Mouse (Mus musculus): ENCODE measurements around the gene Rnaseh2c. TPM values are rescaled to one million over a fixed set of nuclear protein-coding genes. Genes with fewer than 3 reads are reported as not detected.

Gene Rnaseh2c
- polyA plus RNA-seq, 1 experiment, result 77.8 TPM

DNA sequence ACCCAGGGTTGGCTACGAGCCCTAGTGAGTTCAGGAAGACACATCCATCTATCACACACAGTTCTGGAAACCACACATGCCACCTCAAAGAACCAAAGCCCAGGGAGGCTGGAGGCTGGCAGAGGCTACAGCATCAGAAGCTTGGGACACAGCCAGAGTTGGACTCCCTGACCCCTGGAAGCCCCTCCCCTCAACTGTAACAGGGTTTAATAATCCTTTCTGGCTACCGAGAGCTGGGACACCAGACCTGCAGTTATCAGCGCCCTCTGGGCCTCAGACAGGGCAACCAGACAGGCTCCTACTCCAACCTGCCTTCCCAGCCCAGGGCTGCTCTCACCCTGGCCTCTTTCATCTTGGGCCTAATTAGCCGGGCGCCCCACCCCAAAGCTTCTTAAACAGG, 35.4 kb upstream of the Rnaseh2c start:
- H3K79me2 ChIP-seq (ENCODE audit: control insufficient read depth, insufficient read depth), result no peaks in the 10 kb centered on the region
- peaks cover 4% of the 10 kb centered on the region for H3K36me3 ChIP-seq (ENCODE audit: control insufficient read depth, insufficient read depth)
- H3K79me3 ChIP-seq (ENCODE audit: low read depth), result no peaks in the 10 kb centered on the region
- no peak overlapping the region for H3ac ChIP-seq (ENCODE audit: control insufficient read depth, insufficient read length, low read depth)
- H3K27me3 ChIP-seq (ENCODE audit: control insufficient read depth, insufficient read depth, insufficient read length), result peaks cover 7% of the 10 kb centered on the region
- TF ChIP-seq MAX (IDR thresholded peaks at IDR 0.05) (no peak), MYOG (IDR thresholded peaks at IDR 0.05; ENCODE audit: control insufficient read depth, extremely low read depth, insufficient read length) (no peak), MYOD1 (IDR thresholded peaks at IDR 0.05; ENCODE audit: control insufficient read depth, insufficient read length, low read depth) (no peak), CEBPB (IDR thresholded peaks at IDR 0.05; ENCODE audit: low read depth) (no peak), FOSL1 (IDR thresholded peaks at IDR 0.05; ENCODE audit: insufficient read depth, low read length, poor library complexity, severe bottlenecking) (no peak), USF1 (IDR thresholded peaks at IDR 0.05; ENCODE audit: low read depth) (no peak), CTCF (IDR thresholded peaks at IDR 0.05; ENCODE audit: control insufficient read depth, insufficient read depth, insufficient read length) (no peak)
- H3K4me3 ChIP-seq (ENCODE audit: insufficient read depth, poor library complexity, severe bottlenecking), result no peak overlapping the region

DNA sequence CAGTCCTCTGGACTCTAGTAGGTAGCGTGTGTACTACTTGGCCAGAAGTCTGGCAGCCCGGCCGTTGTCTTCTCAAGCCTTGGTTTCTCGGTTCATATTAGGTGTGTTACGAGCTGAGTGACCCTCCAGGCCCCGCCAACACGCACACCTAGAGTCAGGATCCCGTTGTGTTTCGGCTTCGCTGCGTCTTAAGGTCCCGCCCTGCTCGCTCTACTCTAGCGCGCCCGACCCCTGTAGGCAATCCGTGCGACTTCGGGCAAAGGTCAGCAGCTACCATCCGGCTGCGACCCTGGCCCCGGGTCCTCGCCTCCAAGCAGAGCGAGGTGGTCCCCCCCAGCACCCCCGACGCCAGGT, 34.5 kb upstream of the Rnaseh2c start:
- no peaks in the 10 kb centered on the region for H3K79me2 ChIP-seq (ENCODE audit: control insufficient read depth, insufficient read depth)
- peak overlapping the region; percentile 40 for H3K4me3 ChIP-seq (ENCODE audit: insufficient read depth, poor library complexity, severe bottlenecking)
- no peak for TF ChIP-seq MYOG (IDR thresholded peaks at IDR 0.05; ENCODE audit: control insufficient read depth, extremely low read depth, insufficient read length)
- TF ChIP-seq CTCF (IDR thresholded peaks at IDR 0.05; ENCODE audit: control insufficient read depth, insufficient read depth, insufficient read length), result no peak
- TF ChIP-seq MYOD1 (IDR thresholded peaks at IDR 0.05; ENCODE audit: control insufficient read depth, insufficient read length, low read depth), result no peak

DNA sequence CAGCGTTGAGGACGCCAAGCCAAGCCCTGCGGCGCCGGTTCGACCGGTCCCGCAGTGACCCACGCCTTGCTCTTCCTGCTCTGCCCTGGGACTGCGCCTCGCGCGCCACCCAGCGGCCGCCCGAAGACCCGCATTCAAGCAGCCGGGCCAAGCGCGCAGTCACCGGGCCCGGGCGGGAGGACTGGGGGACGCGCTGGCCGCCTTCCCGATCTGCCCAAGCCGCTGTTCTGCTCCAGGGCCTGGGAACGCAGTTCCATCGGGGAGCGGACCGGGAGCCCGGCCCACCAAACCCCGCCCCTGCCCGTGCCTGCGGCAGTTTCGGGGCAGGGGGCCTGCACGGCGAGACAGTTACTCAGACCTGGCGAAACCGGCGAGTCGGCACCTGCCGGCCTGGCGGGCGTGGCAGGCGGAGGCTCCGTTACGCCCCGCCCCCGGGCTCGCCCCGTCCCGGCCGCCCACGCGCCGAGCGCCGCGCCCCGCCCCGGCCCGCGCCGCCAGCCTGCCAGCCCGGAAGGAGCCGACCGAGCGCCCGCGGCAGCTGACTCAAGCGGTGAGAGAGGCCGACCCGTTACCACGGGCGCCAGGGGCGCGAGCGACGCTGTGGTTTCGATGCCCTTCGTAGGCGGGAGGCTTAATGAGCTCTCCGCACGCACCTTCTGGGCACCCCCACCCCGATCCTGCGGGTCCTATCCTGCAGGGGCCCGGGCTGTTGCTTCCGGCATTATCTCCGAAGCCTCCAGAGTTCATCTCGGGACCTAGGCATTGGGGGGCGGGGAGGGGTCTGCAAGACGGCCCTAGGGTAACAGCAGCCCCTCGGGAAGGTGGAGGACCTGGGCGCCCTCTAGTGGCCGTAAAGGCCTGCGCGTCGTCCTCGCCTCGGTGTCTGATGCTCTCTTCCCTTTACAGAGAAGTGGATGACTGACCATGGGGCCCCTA, 33.9 kb upstream of the Rnaseh2c start, which contains the start of gene Ap5b1:
Gene Ap5b1, plus strand, starts transcription at position 492 of the 936 bp plus-strand sequence.
- Histone ChIP-seq H3K79me2 (ENCODE audit: control insufficient read depth, insufficient read depth) (no peaks in the 10 kb centered on the region), H3K79me3 (ENCODE audit: low read depth) (no peaks in the 10 kb centered on the region), H3ac (ENCODE audit: control insufficient read depth, insufficient read length, low read depth) (peak within 1 kb of the TSS; percentile 86), H3K36me3 (ENCODE audit: control insufficient read depth, insufficient read depth) (peaks cover 4% of the 10 kb centered on the region), H3K27me3 (ENCODE audit: control insufficient read depth, insufficient read depth, insufficient read length) (no peaks in the 10 kb centered on the region), H3K4me3 (ENCODE audit: insufficient read depth, poor library complexity, severe bottlenecking) (peak within 1 kb of the TSS; percentile 40)
- TF ChIP-seq CTCF (IDR thresholded peaks at IDR 0.05; ENCODE audit: control insufficient read depth, insufficient read depth, insufficient read length) (peak; percentile 96), FOSL1 (IDR thresholded peaks at IDR 0.05; ENCODE audit: insufficient read depth, low read length, poor library complexity, severe bottlenecking) (no peak)

More for the DNA sequence above, 34.5 kb upstream of the Rnaseh2c start:
- H3K79me3 ChIP-seq (ENCODE audit: low read depth), result no peaks in the 10 kb centered on the region
- H3K36me3 ChIP-seq (ENCODE audit: control insufficient read depth, insufficient read depth), result peaks cover 4% of the 10 kb centered on the region
- H3ac ChIP-seq (ENCODE audit: control insufficient read depth, insufficient read length, low read depth), result peak overlapping the region; percentile 86
- H3K27me3 ChIP-seq (ENCODE audit: control insufficient read depth, insufficient read depth, insufficient read length), result no peaks in the 10 kb centered on the region

DNA sequence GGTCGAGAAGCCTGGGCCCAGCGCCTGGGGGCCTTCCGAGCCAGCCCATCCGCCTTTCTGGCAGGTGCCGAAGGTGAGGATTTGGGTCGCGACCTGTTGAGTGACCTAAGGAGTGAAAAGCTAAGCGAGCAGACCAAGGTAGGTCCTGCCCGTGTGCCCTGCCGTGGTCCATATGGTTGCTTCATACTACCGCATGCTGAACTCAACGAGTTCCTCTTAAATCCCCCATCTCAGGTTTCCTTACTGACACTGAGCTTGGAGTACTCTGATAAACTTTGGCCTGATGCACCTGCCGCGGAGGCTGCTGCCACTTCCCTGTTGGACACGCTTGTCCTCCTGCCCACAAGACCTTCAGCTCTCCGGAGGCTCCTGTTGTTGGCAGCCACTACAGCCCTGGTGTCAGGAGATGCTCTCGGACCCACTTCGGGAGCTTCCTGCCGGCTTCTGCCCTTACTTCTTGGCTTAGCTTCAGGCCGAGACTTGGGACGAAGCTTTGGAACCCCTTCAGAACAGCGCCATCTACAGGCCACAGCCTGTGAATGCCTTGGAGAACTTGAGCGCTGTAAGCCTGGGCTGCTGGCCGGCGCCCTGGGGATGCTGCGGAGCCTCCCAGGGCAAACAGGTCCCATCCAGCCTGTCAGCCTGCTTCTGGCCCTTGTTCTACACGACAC, 33.1 kb upstream of the Rnaseh2c start:
- H3K79me2 ChIP-seq (ENCODE audit: control insufficient read depth, insufficient read depth), result no peaks in the 10 kb centered on the region
- H3K27me3 ChIP-seq (ENCODE audit: control insufficient read depth, insufficient read depth, insufficient read length), result no peaks in the 10 kb centered on the region
- H3K79me3 ChIP-seq (ENCODE audit: low read depth), result no peaks in the 10 kb centered on the region
- peak overlapping the region; percentile 41 for H3ac ChIP-seq (ENCODE audit: control insufficient read depth, insufficient read length, low read depth)
- H3K4me3 ChIP-seq (ENCODE audit: insufficient read depth, poor library complexity, severe bottlenecking), result peak overlapping the region; percentile 40
- peaks cover 4% of the 10 kb centered on the region for H3K36me3 ChIP-seq (ENCODE audit: control insufficient read depth, insufficient read depth)
- no peak for TF ChIP-seq MAX (IDR thresholded peaks at IDR 0.05)
- no peak for TF ChIP-seq USF1 (IDR thresholded peaks at IDR 0.05; ENCODE audit: low read depth)
- peak; percentile 82 for TF ChIP-seq CTCF (IDR thresholded peaks at IDR 0.05; ENCODE audit: control insufficient read depth, insufficient read depth, insufficient read length)

DNA sequence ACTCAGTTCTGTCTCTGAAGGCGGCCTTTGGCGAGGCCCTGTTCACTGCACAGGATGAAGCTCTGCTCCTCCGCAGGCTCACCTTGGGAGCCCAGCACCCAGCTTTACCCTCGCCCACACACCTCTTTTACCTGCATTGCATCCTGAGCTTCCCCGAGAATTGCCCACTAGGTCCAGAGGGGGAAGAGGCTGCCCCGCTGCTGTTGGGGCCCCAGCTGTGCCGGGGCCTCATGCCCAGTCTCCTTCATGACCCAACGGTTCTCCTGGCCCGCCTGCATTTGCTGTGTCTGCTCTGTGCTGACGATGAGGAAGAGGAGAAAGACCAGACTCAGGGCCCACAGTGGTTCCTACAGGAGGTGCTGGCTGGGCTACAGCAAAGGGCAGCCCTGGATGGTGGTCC, 32.2 kb upstream of the Rnaseh2c start:
- no peak for TF ChIP-seq CTCF (IDR thresholded peaks at IDR 0.05; ENCODE audit: control insufficient read depth, insufficient read depth, insufficient read length)
- no peak for TF ChIP-seq MYOD1 (IDR thresholded peaks at IDR 0.05; ENCODE audit: control insufficient read depth, insufficient read length, low read depth)
- TF ChIP-seq FOSL1 (IDR thresholded peaks at IDR 0.05; ENCODE audit: insufficient read depth, low read length, poor library complexity, severe bottlenecking), result no peak
- TF ChIP-seq USF1 (IDR thresholded peaks at IDR 0.05; ENCODE audit: low read depth), result no peak
- TF ChIP-seq MYOG (IDR thresholded peaks at IDR 0.05; ENCODE audit: control insufficient read depth, extremely low read depth, insufficient read length), result no peak
- no peak for TF ChIP-seq MAX (IDR thresholded peaks at IDR 0.05)
- Histone ChIP-seq H3K4me3 (ENCODE audit: insufficient read depth, poor library complexity, severe bottlenecking) (no peak overlapping the region), H3K27me3 (ENCODE audit: control insufficient read depth, insufficient read depth, insufficient read length) (no peaks in the 10 kb centered on the region), H3ac (ENCODE audit: control insufficient read depth, insufficient read length, low read depth) (no peak overlapping the region), H3K79me3 (ENCODE audit: low read depth) (no peaks in the 10 kb centered on the region), H3K36me3 (ENCODE audit: control insufficient read depth, insufficient read depth) (peaks cover 4% of the 10 kb centered on the region), H3K79me2 (ENCODE audit: control insufficient read depth, insufficient read depth) (no peaks in the 10 kb centered on the region)

Data from C2C12 (cell line).